Mouse (Mus musculus) urinary bladder, postnatal 25 days (tissue): Measurements from ENCODE around the gene Tmem181a.
"Not testable (repeated sequence)": the region's sequence is repeated elsewhere in the genome, so short reads cannot be mapped to it uniquely, and the experiment has no call there.

ENCODE experiments used
- DNase-seq: peaks from one replicate; pipeline ENCODE4 v3.0.0; 2022; ENCODE audit warnings: low spot score

Tmem181a gene

GRCm38 (mm10) chr17:6305656-6306270 is 49.1 kb downstream of the Tmem181a start:
- DNase-seq: not testable (repeated sequence)

GRCm38 (mm10) chr17:6306503-6306902 is 49.8 kb downstream of the Tmem181a start:
- DNase-seq: not testable (repeated sequence)

GRCm38 (mm10) chr17:6311716-6312115 is 55.1 kb downstream of the Tmem181a start:
- not testable (repeated sequence) for DNase-seq

GRCm38 (mm10) chr17:6312755-6313154 is 56.1 kb downstream of the Tmem181a start:
- not testable (repeated sequence) for DNase-seq

- not testable (repeated sequence) for DNase-seq
Measured at GRCm38 (mm10) chr17:6314493-6314892, 57.8 kb downstream of the Tmem181a start.

GRCm38 (mm10) chr17:6315706-6316105 is 59.0 kb downstream of the Tmem181a start:
- DNase-seq: not testable (repeated sequence)

GRCm38 (mm10) chr17:6316379-6317126 is 59.9 kb downstream of the Tmem181a start:
- peak; percentile 40 for DNase-seq

- peak; percentile 99 for DNase-seq
Measured at GRCm38 (mm10) chr17:6317339-6317985, 60.8 kb downstream of the Tmem181a start, which contains the start of gene Dynlt1a. Dynlt1a (minus strand) TSS chr17:6317500.

- DNase-seq: not testable (repeated sequence)
Measured at GRCm38 (mm10) chr17:6321081-6321777, 64.6 kb downstream of the Tmem181a start.

- DNase-seq: not testable (repeated sequence)
Measured at GRCm38 (mm10) chr17:6321778-6322101, 65.1 kb downstream of the Tmem181a start.

GRCm38 (mm10) chr17:6325021-6325420 is 68.4 kb downstream of the Tmem181a start:
- not testable (repeated sequence) for DNase-seq

GRCm38 (mm10) chr17:6325543-6325942 is 68.9 kb downstream of the Tmem181a start:
- not testable (repeated sequence) for DNase-seq

GRCm38 (mm10) chr17:6327554-6327953 is 70.9 kb downstream of the Tmem181a start:
- not testable (repeated sequence) for DNase-seq

- not testable (repeated sequence) for DNase-seq
Measured at GRCm38 (mm10) chr17:6328997-6329396, 72.3 kb downstream of the Tmem181a start.

- not testable (repeated sequence) for DNase-seq
Measured at GRCm38 (mm10) chr17:6342606-6343294, 86.1 kb downstream of the Tmem181a start.

- not testable (repeated sequence) for DNase-seq
Measured at GRCm38 (mm10) chr17:6355256-6355655, 98.6 kb downstream of the Tmem181a start.
